Mouse (Mus musculus): ENCODE measurements around the gene Psmb10.

DNA sequence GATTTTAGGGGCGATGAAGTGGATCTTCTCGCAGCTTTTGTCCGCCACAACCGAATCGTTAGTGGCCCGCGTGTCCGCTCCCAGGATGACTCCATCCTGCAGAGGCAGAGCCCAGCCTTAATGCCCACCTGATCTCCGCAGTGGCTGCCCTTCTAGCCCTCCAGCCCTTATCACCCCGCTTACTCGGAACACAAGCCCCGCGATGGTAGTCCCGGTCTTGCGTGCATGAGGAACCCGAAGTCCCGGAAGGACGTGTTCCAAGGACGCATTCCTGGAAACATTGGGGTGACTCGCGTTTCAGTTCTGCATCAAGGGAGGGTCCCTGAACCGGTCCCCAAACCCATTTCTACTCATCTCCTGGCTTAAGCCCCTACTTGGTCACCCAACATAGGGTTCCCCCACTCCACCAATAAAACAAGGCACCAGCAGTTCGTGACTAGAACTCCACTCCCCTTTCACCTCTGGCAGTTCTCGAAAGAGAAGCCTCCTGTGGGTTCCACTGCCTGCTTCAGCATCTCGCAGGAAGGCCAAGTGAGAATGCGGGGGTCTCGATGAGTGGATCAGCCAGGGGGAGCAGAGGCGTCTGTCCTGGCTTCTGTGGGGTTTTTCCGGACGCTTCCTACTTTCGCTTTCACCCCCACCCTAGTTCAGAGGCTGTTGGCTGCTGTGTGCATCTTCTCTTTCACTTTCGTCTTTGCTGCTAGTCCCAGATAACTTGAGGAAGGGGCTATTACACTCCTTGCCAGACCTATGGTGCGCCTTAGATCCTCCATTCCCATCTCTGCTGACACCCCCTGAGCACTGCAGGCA is 543 bp downstream of the Psmb10 start:
- TF ChIP-seq GATA1 (IDR thresholded peaks at IDR 0.05; ENCODE audit: low read length) (no peak), TAL1 (IDR thresholded peaks at IDR 0.05; ENCODE audit: low read length) (no peak)

Measured in erythroblast, embryonic 14.5 days (primary cell).